Mouse (Mus musculus) MEL (cell line): ENCODE results near the gene Cym. TPM values are rescaled to one million over a fixed set of nuclear protein-coding genes. Genes with fewer than 3 reads are reported as not detected.

Experiments
- DNase-seq: peaks from one replicate; pipeline ENCODE4 v3.0.0; 2011; ENCODE audit warnings: low read depth, low spot score
- H3K27ac ChIP-seq: 2 replicates; pipeline ENCODE4 v1.5.1; 2012; ENCODE audit warnings: low read depth, mild to moderate bottlenecking, control low read depth, low read length, moderate library complexity; ENCODE audit not compliant: control insufficient read depth
- H3K27me3 ChIP-seq, 2 experiments: fragments of 150-350 bp in 1 of 2; sonication (generic) in 1 of 2; 2 replicates each; pipeline ENCODE4 v1.6.1; 2012; ENCODE audit warnings: low read length in 2 of 2, mild to moderate bottlenecking in 2 of 2, improper control_type of control experiment in 1 of 2, moderate library complexity in 1 of 2; ENCODE audit not compliant: insufficient read depth in 2 of 2, control insufficient read depth in 1 of 2
- H3K36me3 ChIP-seq, 2 experiments: 2 replicates each; pipeline ENCODE4 v1.6.1; 2012 to 2014; ENCODE audit warnings: low read length in 2 of 2, improper control_type of control experiment in 1 of 2, inconsistent platforms in 1 of 2, mild to moderate bottlenecking in 1 of 2; ENCODE audit not compliant: insufficient read depth in 2 of 2, control insufficient read depth in 1 of 2
- H3K4me1 ChIP-seq, 2 experiments: fragments of 150-350 bp in 1 of 2; sonication (generic) in 1 of 2; 2 replicates each; pipeline ENCODE4 v1.6.1; 2012; ENCODE audit warnings: low read length in 2 of 2, improper control_type of control experiment in 1 of 2, mild to moderate bottlenecking in 1 of 2; ENCODE audit not compliant: insufficient read depth in 2 of 2, control insufficient read depth in 1 of 2
- H3K4me3 ChIP-seq, 2 experiments: fragments of 150-350 bp in 1 of 2; sonication (generic) in 1 of 2; 2 replicates each; pipeline ENCODE4 v1.5.1; 2012; ENCODE audit warnings: low read depth in 2 of 2, low read length in 2 of 2, mild to moderate bottlenecking in 2 of 2, moderate library complexity in 2 of 2, control low read depth in 1 of 2, improper control_type of control experiment in 1 of 2; ENCODE audit not compliant: control insufficient read depth in 1 of 2, insufficient read depth in 1 of 2
- H3K79me2 ChIP-seq: 2 replicates; pipeline ENCODE4 v1.6.1; 2012; ENCODE audit warnings: mild to moderate bottlenecking, low read length, moderate library complexity; ENCODE audit not compliant: control insufficient read depth, poor library complexity, insufficient read depth
- H3K9ac ChIP-seq: 2 replicates; pipeline ENCODE4 v1.6.1; 2012; ENCODE audit warnings: low read depth, mild to moderate bottlenecking, control low read depth, low read length, moderate library complexity; ENCODE audit not compliant: control insufficient read depth, poor library complexity, severe bottlenecking
- H3K9me3 ChIP-seq: fragments of 150-350 bp; sonication (generic); replicated peaks from 2 replicates; pipeline ENCODE4 v1.6.1; 2012; ENCODE audit warnings: mild to moderate bottlenecking, low read length, improper control_type of control experiment, moderate library complexity; ENCODE audit not compliant: insufficient read depth
- BHLHE40 ChIP-seq: IDR thresholded peaks from 2 replicates; pipeline ENCODE4 v1.6.1; 2012; ENCODE audit warnings: low read depth, mild to moderate bottlenecking, inconsistent platforms, low read length, improper control_type of control experiment, borderline replicate concordance
- CHD1 ChIP-seq: IDR thresholded peaks from 2 replicates; pipeline ENCODE4 v1.6.1; 2012; ENCODE audit warnings: low read depth, mild to moderate bottlenecking, inconsistent platforms, low read length, improper control_type of control experiment
- CHD2 ChIP-seq: IDR thresholded peaks from 2 replicates; pipeline ENCODE4 v1.6.1; 2011; ENCODE audit warnings: low read length, improper control_type of control experiment
- ELF1 ChIP-seq: IDR thresholded peaks from 2 replicates; pipeline ENCODE4 v1.6.1; 2014; ENCODE audit warnings: low read depth, mild to moderate bottlenecking, inconsistent platforms, low read length, improper control_type of control experiment, moderate library complexity
- HCFC1 ChIP-seq: IDR thresholded peaks from 2 replicates; pipeline ENCODE4 v1.6.1; 2012; ENCODE audit warnings: low read depth, mild to moderate bottlenecking, inconsistent platforms, low read length, improper control_type of control experiment, moderate library complexity
- JUND ChIP-seq: IDR thresholded peaks from 2 replicates; pipeline ENCODE4 v1.6.1; 2011; ENCODE audit warnings: low read depth, mild to moderate bottlenecking, improper control_type of control experiment, low read length
- KAT2A ChIP-seq: conservative IDR thresholded peaks from 2 replicates; pipeline ENCODE4 v1.6.1; 2012; ENCODE audit warnings: low read depth, low read length, improper control_type of control experiment, inconsistent platforms
- MAZ ChIP-seq: IDR thresholded peaks from 2 replicates; pipeline ENCODE4 v1.6.1; 2012; ENCODE audit warnings: low read depth, mild to moderate bottlenecking, inconsistent platforms, low read length, improper control_type of control experiment
- MEF2A ChIP-seq: IDR thresholded peaks from 2 replicates; pipeline ENCODE4 v1.6.1; 2014; ENCODE audit warnings: low read depth, mild to moderate bottlenecking, inconsistent platforms, low read length, improper control_type of control experiment; ENCODE audit not compliant: poor library complexity, insufficient replicate concordance, severe bottlenecking; ENCODE audit errors: extremely low read depth
- MXI1 ChIP-seq: IDR thresholded peaks from 2 replicates; pipeline ENCODE4 v1.6.1; 2011; ENCODE audit warnings: mild to moderate bottlenecking, low read depth, low read length, improper control_type of control experiment
- MYC ChIP-seq: IDR thresholded peaks from 2 replicates; pipeline ENCODE4 v1.6.1; 2011; ENCODE audit warnings: low read depth, mild to moderate bottlenecking, low read length, improper control_type of control experiment, moderate library complexity
- NELFE ChIP-seq: IDR thresholded peaks from 2 replicates; pipeline ENCODE4 v1.6.1; 2011; ENCODE audit warnings: low read depth, low read length, improper control_type of control experiment
- POLR2A ChIP-seq, 2 experiments: IDR thresholded peaks; 2 replicates each; pipeline ENCODE4 v1.6.1; 2011 to 2012; ENCODE audit warnings: low read length in 2 of 2, mild to moderate bottlenecking in 2 of 2, control low read depth in 1 of 2, improper control_type of control experiment in 1 of 2, low read depth in 1 of 2, moderate library complexity in 1 of 2; ENCODE audit not compliant: control insufficient read depth in 1 of 2, insufficient read depth in 1 of 2, poor library complexity in 1 of 2
- POLR2AphosphoS5 ChIP-seq: IDR thresholded peaks from 2 replicates; pipeline ENCODE4 v1.6.1; 2012; ENCODE audit warnings: low read depth, borderline replicate concordance, mild to moderate bottlenecking, inconsistent platforms, low read length, moderate library complexity, mixed read lengths
- RAD21 ChIP-seq: IDR thresholded peaks from 2 replicates; pipeline ENCODE4 v1.6.1; 2011; ENCODE audit warnings: mild to moderate bottlenecking, low read depth, low read length, improper control_type of control experiment
- SMC3 ChIP-seq: IDR thresholded peaks from 2 replicates; pipeline ENCODE4 v1.6.1; 2011; ENCODE audit warnings: low read depth, low read length, improper control_type of control experiment
- TAL1 ChIP-seq: IDR thresholded peaks from 2 replicates; pipeline ENCODE4 v1.6.1; 2012; ENCODE audit warnings: mild to moderate bottlenecking, inconsistent platforms, low read length, moderate library complexity, mixed read lengths
- USF1 ChIP-seq: IDR thresholded peaks from 2 replicates; pipeline ENCODE4 v1.6.1; 2014; ENCODE audit warnings: low read depth, mild to moderate bottlenecking, inconsistent platforms, low read length, improper control_type of control experiment, moderate library complexity
- USF2 ChIP-seq, 2 experiments: IDR thresholded peaks; 2 replicates each; pipeline ENCODE4 v1.6.1; 2011 to 2012; ENCODE audit warnings: improper control_type of control experiment in 2 of 2, low read length in 2 of 2, borderline replicate concordance in 1 of 2, inconsistent platforms in 1 of 2, low read depth in 1 of 2, mild to moderate bottlenecking in 1 of 2; ENCODE audit not compliant: insufficient read depth in 1 of 2
- ZC3H11A ChIP-seq: IDR thresholded peaks from 2 replicates; pipeline ENCODE4 v1.6.1; 2012; ENCODE audit warnings: low read depth, mild to moderate bottlenecking, inconsistent platforms, low read length, improper control_type of control experiment
- ZKSCAN1 ChIP-seq: IDR thresholded peaks from 2 replicates; pipeline ENCODE4 v1.6.1; 2012; ENCODE audit warnings: low read depth, mild to moderate bottlenecking, inconsistent platforms, low read length, improper control_type of control experiment, moderate library complexity
- polyA plus RNA-seq, 2 experiments: library from polyadenylated mRNA; stranded (reverse) in 1 of 2; unstranded in 1 of 2; fragments of >175 nt in 1 of 2; fragments of >200 nt in 1 of 2; gene quantifications; 2 replicates each; pipeline versions ENCODE4 v1.2.1 to v1.2.4; 2012; ENCODE audit warnings: low replicate concordance in 2 of 2, low read depth in 1 of 2; ENCODE audit not compliant: insufficient read length in 2 of 2, insufficient read depth in 1 of 2, missing spikeins in 1 of 2
- total RNA-seq: library from RNA; depleted of rRNA; stranded (reverse); fragments of 300-350 nt; gene quantifications from 2 replicates; pipeline ENCODE4 v1.2.3, GENCODE M21; 2012

The Cym gene
- total and polyA plus RNA-seq, 3 experiments, result 0.08 TPM; not detected in 2

- no peak within 1 kb of the TSS for H3K9ac ChIP-seq
- H3K27ac ChIP-seq, result no peak within 1 kb of the TSS
- no peaks in the 10 kb centered on the region for H3K79me2 ChIP-seq
- no peaks in the 10 kb centered on the region for H3K27me3 ChIP-seq
- H3K9me3 ChIP-seq, result no peaks in the 10 kb centered on the region
- no peaks in the 10 kb centered on the region for H3K4me1 ChIP-seq
- TF ChIP-seq POLR2AphosphoS5 (no peak), BHLHE40 (no peak), USF1 (no peak), CHD2 (no peak), ZC3H11A (no peak), NELFE (no peak), KAT2A (no peak)
- H3K4me3 ChIP-seq, result no peak within 1 kb of the TSS
- H3K36me3 ChIP-seq, result no peaks in the 10 kb centered on the region
- no peak for DNase-seq
Observed at GRCm38 (mm10) chr3:107230527-107230926, 9.0 kb upstream of the Cym start, which contains the start of gene A630076J17Rik. Gene A630076J17Rik (plus strand): TSS chr3:107230614.

- DNase-seq, result no peak
- no peaks in the 10 kb centered on the region for H3K9me3 ChIP-seq
- H3K4me3 ChIP-seq, result no peak overlapping the region
- H3K4me1 ChIP-seq, result no peaks in the 10 kb centered on the region
- no peaks in the 10 kb centered on the region for H3K79me2 ChIP-seq
- TF ChIP-seq USF2 (IDR thresholded peaks at IDR 0.05; ENCODE audit: borderline replicate concordance in 1 of 2, insufficient read depth in 1 of 2, low read depth in 1 of 2, low read length in 2 of 2) (no peak), POLR2AphosphoS5 (no peak), ELF1 (no peak), MYC (no peak), TAL1 (no peak), JUND (no peak), ZKSCAN1 (no peak), BHLHE40 (no peak), MXI1 (no peak), KAT2A (no peak), RAD21 (no peak), MEF2A (no peak), POLR2A (IDR thresholded peaks at IDR 0.05; ENCODE audit: control insufficient read depth in 1 of 2, insufficient read depth in 1 of 2, low read depth in 1 of 2, low read length in 2 of 2, poor library complexity in 1 of 2) (no peak), SMC3 (no peak), CHD1 (no peak), CHD2 (no peak), MAZ (no peak), HCFC1 (no peak), NELFE (no peak)
- TF ChIP-seq, all 39 proteins: peak for 0
- Histone ChIP-seq H3K27ac (no peak overlapping the region), H3K36me3 (no peaks in the 10 kb centered on the region), H3K27me3 (no peaks in the 10 kb centered on the region), H3K9ac (no peak overlapping the region)
Observed at GRCm38 (mm10) chr3:107229822-107230221, 8.3 kb upstream of the Cym start.
